Mouse (Mus musculus): ENCODE data around the gene Tert. TPM values are rescaled to one million over a fixed set of nuclear protein-coding genes. Genes with fewer than 3 reads are reported as not detected.

The Tert gene
- total and polyA plus RNA-seq, 3 experiments = 3.8 to 9.8 (median 9.3) TPM

DNA sequence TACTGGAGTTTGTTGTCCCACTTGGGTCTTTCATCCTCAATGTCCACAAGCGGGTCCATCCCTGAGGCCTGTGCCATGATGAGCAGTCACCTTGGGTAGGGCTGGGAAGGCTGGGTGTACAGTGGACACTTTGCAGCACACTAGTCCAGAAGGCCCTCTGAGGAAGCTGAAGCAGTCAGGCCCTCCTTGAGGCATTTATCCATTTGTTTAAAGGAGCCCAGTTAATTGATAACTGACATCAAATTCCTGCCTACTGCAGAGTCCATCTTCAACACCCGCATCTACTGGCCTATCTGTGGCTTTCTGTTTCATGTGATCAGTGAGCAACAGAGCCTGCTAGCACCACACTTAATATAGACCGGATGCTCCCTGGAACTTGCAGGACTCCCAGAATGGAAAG is 51.1 kb downstream of the Tert start, which contains the start of gene Slc6a18:
Gene Slc6a18, minus strand, starts transcription at position 171 of the 400 bp plus-strand sequence.
- peaks cover 44% of the 10 kb centered on the region for H3K27me3 ChIP-seq (replicated peaks)
- in situ Hi-C loops (cut with MboI; ENCODE audit: low pct_ligation_motif_present, low pct_unique_long_range_greater_than_20kb, low sequenced_read_pairs) = no loop called here
- H3K27ac ChIP-seq (ENCODE audit: insufficient read depth, low read depth) = no peak within 1 kb of the TSS
- TF ChIP-seq CHD1 (IDR thresholded peaks at IDR 0.05; ENCODE audit: low read depth, low read length) (no peak), POLR2A (IDR thresholded peaks at IDR 0.05; ENCODE audit: low read depth, low read length) (no peak), HCFC1 (IDR thresholded peaks at IDR 0.05; ENCODE audit: low read depth, low read length) (no peak), ELF1 (IDR thresholded peaks at IDR 0.05; ENCODE audit: low read depth, low read length) (no peak), ZKSCAN1 (IDR thresholded peaks at IDR 0.05; ENCODE audit: borderline replicate concordance, low read depth, low read length) (no peak), TBP (conservative IDR thresholded peaks at IDR 0.05; ENCODE audit: low read depth, low read length) (no peak), JUN (IDR thresholded peaks at IDR 0.05; ENCODE audit: insufficient read depth, low read depth, low read length) (no peak), IRF4 (IDR thresholded peaks at IDR 0.05; ENCODE audit: low read depth, low read length) (no peak), SMC3 (IDR thresholded peaks at IDR 0.05; ENCODE audit: low read depth, low read length) (no peak)
- H3K9me3 ChIP-seq (replicated peaks; ENCODE audit: low read length) = no peaks in the 10 kb centered on the region
- DNase-seq (ENCODE audit: extremely low read depth) = no peak
- H3K4me1 ChIP-seq (ENCODE audit: control insufficient read depth in 1 of 2, insufficient read depth in 2 of 2) = 0 out of 4 replicates have a peak, but pooled peaks cover 2 to 4% of the 10 kb centered on the region in 2 experiments
- no peaks in the 10 kb centered on the region for H3K79me2 ChIP-seq (replicated peaks; ENCODE audit: control insufficient read depth, extremely low read depth, insufficient read depth, poor library complexity, severe bottlenecking)
- H3K4me3 ChIP-seq (replicated peaks in 1 of 3; ENCODE audit: low read depth in 2 of 3, low read length in 2 of 3, poor library complexity in 1 of 3) = no peak within 1 kb of the TSS
- H3K9ac ChIP-seq (ENCODE audit: insufficient read depth, low read depth) = no peak within 1 kb of the TSS
- H3K36me3 ChIP-seq (replicated peaks in 1 of 2; ENCODE audit: control insufficient read depth in 1 of 2, insufficient read depth in 1 of 2, low read length in 1 of 2) = no peaks in the 10 kb centered on the region
- H3K4me2 ChIP-seq (ENCODE audit: insufficient read depth, low read depth, poor library complexity, severe bottlenecking) = no peak within 1 kb of the TSS
- dilution Hi-C loops (cut with MboI; ENCODE audit: extremely low pct_ligation_motif_present, extremely low pct_unique_long_range_greater_than_20kb, low sequenced_read_pairs) = no loop called here

DNA sequence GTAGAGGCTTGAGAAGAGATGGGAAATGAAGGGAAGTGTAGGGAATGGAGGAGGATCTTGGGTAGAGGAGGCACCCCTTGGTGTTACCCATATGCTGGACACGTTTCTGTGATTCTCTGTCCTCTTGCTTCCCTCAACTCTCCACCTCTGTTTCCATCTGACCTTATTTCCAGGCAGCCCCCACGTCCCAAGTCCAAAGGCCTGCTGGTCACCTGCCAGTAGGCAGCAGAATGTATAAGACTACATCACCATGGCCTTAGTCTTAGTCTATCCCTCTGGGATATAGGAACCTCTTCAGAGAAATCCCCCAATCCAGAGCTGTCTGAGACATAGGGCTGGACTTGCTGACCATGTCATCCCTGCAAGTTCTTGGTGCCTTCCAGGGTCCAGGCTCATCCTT is 52.6 kb downstream of the Tert start:
- dilution Hi-C loops (cut with MboI; ENCODE audit: extremely low pct_ligation_motif_present, extremely low pct_unique_long_range_greater_than_20kb, low sequenced_read_pairs) = no loop called here

DNA sequence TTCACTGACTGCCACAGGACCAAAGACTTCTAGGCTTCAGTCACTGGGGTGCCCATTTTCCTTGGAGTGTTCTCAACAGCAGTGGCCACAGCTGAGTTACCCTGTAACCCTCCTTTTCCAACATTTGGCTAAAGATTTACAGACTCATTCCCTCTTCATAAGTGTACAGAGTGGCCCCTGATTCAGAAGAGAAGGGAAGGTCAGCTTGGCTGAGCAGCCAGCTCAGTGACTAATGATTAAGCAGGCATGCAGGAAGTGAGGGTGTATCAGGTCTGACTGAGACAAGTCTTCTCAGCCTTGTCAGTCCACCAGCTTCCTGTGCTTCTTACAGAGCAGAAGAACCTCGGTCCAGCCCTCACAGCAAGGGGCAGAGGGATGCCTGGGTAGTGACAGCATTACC is 53.7 kb downstream of the Tert start:
- TF ChIP-seq USF2 (conservative IDR thresholded peaks at IDR 0.05; ENCODE audit: low read depth, low read length) (no peak), MAX (IDR thresholded peaks at IDR 0.05; ENCODE audit: low read length) (no peak), ETS1 (conservative IDR thresholded peaks at IDR 0.05; ENCODE audit: low read depth, low read length) (no peak)
- Histone ChIP-seq H3K4me2 (ENCODE audit: insufficient read depth, low read depth, poor library complexity, severe bottlenecking) (no peak overlapping the region), H3K4me3 (replicated peaks in 1 of 3; ENCODE audit: low read depth in 2 of 3, low read length in 2 of 3, poor library complexity in 1 of 3) (no peak overlapping the region), H3K9me3 (replicated peaks; ENCODE audit: low read length) (no peaks in the 10 kb centered on the region), H3K27me3 (replicated peaks) (peaks cover 22% of the 10 kb centered on the region), H3K9ac (ENCODE audit: insufficient read depth, low read depth) (no peak overlapping the region), H3K36me3 (replicated peaks in 1 of 2; ENCODE audit: control insufficient read depth in 1 of 2, insufficient read depth in 1 of 2, low read length in 1 of 2) (no peaks in the 10 kb centered on the region), H3K4me1 (ENCODE audit: control insufficient read depth in 1 of 2, insufficient read depth in 2 of 2) (0 out of 4 replicates have a peak, but pooled peaks cover 2 to 4% of the 10 kb centered on the region in 2 experiments), H3K79me2 (replicated peaks; ENCODE audit: control insufficient read depth, extremely low read depth, insufficient read depth, poor library complexity, severe bottlenecking) (no peaks in the 10 kb centered on the region), H3K27ac (ENCODE audit: insufficient read depth, low read depth) (no peak overlapping the region)
- dilution Hi-C loops (cut with MboI; ENCODE audit: extremely low pct_ligation_motif_present, extremely low pct_unique_long_range_greater_than_20kb, low sequenced_read_pairs) (no loop called here), in situ Hi-C loops (cut with MboI; ENCODE audit: low pct_ligation_motif_present, low pct_unique_long_range_greater_than_20kb, low sequenced_read_pairs) (no loop called here)
- DNase-seq (ENCODE audit: extremely low read depth) = no peak

More for the DNA sequence above, 52.6 kb downstream of the Tert start:
- H3K27me3 ChIP-seq (replicated peaks) = peaks cover 29% of the 10 kb centered on the region
- H3K36me3 ChIP-seq (replicated peaks in 1 of 2; ENCODE audit: control insufficient read depth in 1 of 2, insufficient read depth in 1 of 2, low read length in 1 of 2) = no peaks in the 10 kb centered on the region
- in situ Hi-C loops (cut with MboI; ENCODE audit: low pct_ligation_motif_present, low pct_unique_long_range_greater_than_20kb, low sequenced_read_pairs) = no loop called here
- H3K4me3 ChIP-seq (replicated peaks in 1 of 3; ENCODE audit: low read depth in 2 of 3, low read length in 2 of 3, poor library complexity in 1 of 3) = no peak overlapping the region
- DNase-seq (ENCODE audit: extremely low read depth) = no peak
- H3K27ac ChIP-seq (ENCODE audit: insufficient read depth, low read depth) = no peak overlapping the region
- no peak overlapping the region for H3K9ac ChIP-seq (ENCODE audit: insufficient read depth, low read depth)
- 0 out of 4 replicates have a peak, but pooled peaks cover 2 to 4% of the 10 kb centered on the region in 2 experiments for H3K4me1 ChIP-seq (ENCODE audit: control insufficient read depth in 1 of 2, insufficient read depth in 2 of 2)
- no peaks in the 10 kb centered on the region for H3K9me3 ChIP-seq (replicated peaks; ENCODE audit: low read length)
- no peak overlapping the region for H3K4me2 ChIP-seq (ENCODE audit: insufficient read depth, low read depth, poor library complexity, severe bottlenecking)
- TF ChIP-seq POLR2AphosphoS2 (IDR thresholded peaks at IDR 0.05; ENCODE audit: low read depth, low read length) (no peak), ZMIZ1 (IDR thresholded peaks at IDR 0.05; ENCODE audit: low read depth, low read length) (no peak), POLR2A (IDR thresholded peaks at IDR 0.05; ENCODE audit: low read depth, low read length) (no peak), CHD1 (IDR thresholded peaks at IDR 0.05; ENCODE audit: low read depth, low read length) (no peak), CTCF (conservative IDR thresholded peaks at IDR 0.05 in 1 of 2, IDR thresholded peaks at IDR 0.05 in 1 of 2; ENCODE audit: low read depth in 2 of 2, low read length in 2 of 2) (no peak), RAD21 (IDR thresholded peaks at IDR 0.05; ENCODE audit: low read depth, low read length) (no peak), MAFK (IDR thresholded peaks at IDR 0.05; ENCODE audit: insufficient replicate concordance, low read length) (no peak)
- H3K79me2 ChIP-seq (replicated peaks; ENCODE audit: control insufficient read depth, extremely low read depth, insufficient read depth, poor library complexity, severe bottlenecking) = no peaks in the 10 kb centered on the region
